ENCODE assay signal across 8 mouse cellular contexts in genomic region chr9:83447771-83448170, GRCm38 (mm10). TPM values are rescaled to one million over a fixed set of nuclear protein-coding genes. Genes with fewer than 3 reads are reported as not detected.
DNase-seq lines count a peak whose midpoint lies in the region; ATAC-seq lines count a peak whose summit lies in the region.

No protein-coding gene starts in this region.

- ATAC-seq in hindbrain, embryonic 13.5 days (ENCODE audit: low FRiP score), result peak; percentile 85

- no peaks in the 10 kb centered on the region for H3K9me3 ChIP-seq in hindbrain, embryonic 13.5 days

- H3K27me3 ChIP-seq in hindbrain, embryonic 13.5 days, result no peaks in the 10 kb centered on the region

- peak overlapping the region; percentile 44 for H3K4me3 ChIP-seq in hindbrain, embryonic 13.5 days

- peak overlapping the region; percentile 82 for H3K27ac ChIP-seq in hindbrain, embryonic 13.5 days

- peaks cover 11% of the 10 kb centered on the region for H3K4me1 ChIP-seq in hindbrain, embryonic 13.5 days (replicated peaks)

- H3K9ac ChIP-seq in hindbrain, embryonic 13.5 days, result peak overlapping the region; percentile 79

- WGBS in hindbrain, embryonic 13.5 days, result 2% methylated on average over 22 of the region's 22 CpGs

- peak overlapping the region; percentile 68 for H3K4me2 ChIP-seq in hindbrain, embryonic 13.5 days

- DNase-seq in ES-CJ7 (ENCODE audit: low read depth, low spot score), result peak; percentile 48
- DNase-seq in cerebellum, adult 9-11 months, result peak; percentile 79
- DNase-seq in frontal cortex, postnatal 36 days (ENCODE audit: low spot score in 2 of 2), result peak; percentile 59 to 61
- DNase-seq in layer of hippocampus, postnatal 14 days (ENCODE audit: low spot score in 2 of 2), result peak; percentile 33 to 47
- peak; percentile 54 for DNase-seq in lung, postnatal 14 days
- DNase-seq in retina, adult 2 months (ENCODE audit: low read depth, low spot score), result peak; percentile 72
- peak; percentile 16 to 23 for DNase-seq in thymus, postnatal 10 days (ENCODE audit: low spot score in 2 of 2)

- H3K36me3 ChIP-seq in hindbrain, embryonic 13.5 days, result no peaks in the 10 kb centered on the region

RNA-seq across cellular contexts. Expression of gene Lca5, which starts 6.8 kb away (rescaled TPM):
- polyA plus RNA-seq in hindbrain, embryonic 13.5 days (2015; fragmentation: Nextera tagmentation; extraction: Ambion mirVana), result 16.6 and 18.0 TPM in 2 replicates
- 10 to 100 TPM in 1 of 2 experiments, 1 to 10 TPM in 1; 9.7 to 14.5 TPM for total RNA-seq in layer of hippocampus, postnatal 14 days (2021)

Comparison
In these comparisons a context has a peak if more than half of its experiments do, and no peak if none do; other contexts are left out.
1. Peak in every context shown above with its lines: DNase-seq, ATAC-seq, H3K4me3 ChIP-seq and H3K27ac ChIP-seq.
2. DNase-seq: peak in every context shown above with its lines; median percentile 79 in cerebellum, adult 9-11 months; 72 in retina, adult 2 months; 60 in frontal cortex, postnatal 36 days; 54 in lung, postnatal 14 days; 48 in ES-CJ7; 40 in layer of hippocampus, postnatal 14 days; 20 in thymus, postnatal 10 days.